Mouse (Mus musculus) kidney, postnatal 10 days (tissue): ENCODE data around the gene St7l.

Experiments
- DNase-seq: peaks from one replicate; pipeline ENCODE4 v3.0.0; 2021; ENCODE audit warnings: mixed read lengths

St7l gene

DNA sequence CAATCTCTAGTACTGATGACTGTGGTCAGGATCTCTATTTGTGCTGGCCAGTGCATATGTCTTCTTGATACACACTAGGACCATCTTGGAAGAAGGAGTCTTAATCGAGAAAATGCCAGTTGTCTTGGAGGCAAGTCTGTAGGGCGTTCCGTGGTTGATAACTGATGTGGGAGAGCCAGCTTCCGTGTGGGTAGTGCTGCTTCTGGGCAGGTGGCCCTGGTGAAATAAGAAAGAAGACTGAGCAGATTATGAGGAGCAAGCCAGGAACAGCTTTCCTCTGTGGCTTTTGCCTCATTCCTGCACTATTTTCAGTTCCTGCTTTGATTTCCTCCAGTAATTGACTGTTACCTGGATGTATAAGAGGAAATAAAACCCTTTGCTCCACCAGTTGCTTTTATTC is 41.6 kb downstream of the St7l start:
- DNase-seq = no peak

- DNase-seq = no peak
These were observed 42.2 kb downstream of the St7l start for GRCm38 (mm10) chr3:104906007-104906406.

GRCm38 (mm10) chr3:104909195-104909594 is 45.4 kb downstream of the St7l start:
- no peak for DNase-seq

- DNase-seq = no peak
These were observed 51.2 kb downstream of the St7l start for GRCm38 (mm10) chr3:104914986-104915385.

DNA sequence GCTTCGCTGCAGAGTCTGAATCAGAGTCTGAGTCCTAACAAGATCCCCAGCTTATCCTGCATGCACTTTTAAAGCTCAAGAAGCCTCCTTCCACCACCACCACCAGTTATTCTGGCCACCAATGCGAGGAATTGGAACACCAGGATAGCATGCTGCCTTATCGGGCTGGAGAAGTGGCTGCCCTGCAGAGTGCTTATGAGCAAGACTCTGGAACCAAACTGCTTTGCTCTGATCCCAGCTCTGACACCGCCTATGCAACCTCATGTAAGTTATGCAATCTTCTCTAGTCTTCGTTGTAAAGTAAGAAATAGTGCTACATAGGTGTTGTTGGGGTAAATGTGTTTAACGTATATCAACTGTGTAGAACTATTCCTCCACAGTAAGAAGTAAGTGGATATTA is 65.6 kb downstream of the St7l start:
- DNase-seq = no peak

DNA sequence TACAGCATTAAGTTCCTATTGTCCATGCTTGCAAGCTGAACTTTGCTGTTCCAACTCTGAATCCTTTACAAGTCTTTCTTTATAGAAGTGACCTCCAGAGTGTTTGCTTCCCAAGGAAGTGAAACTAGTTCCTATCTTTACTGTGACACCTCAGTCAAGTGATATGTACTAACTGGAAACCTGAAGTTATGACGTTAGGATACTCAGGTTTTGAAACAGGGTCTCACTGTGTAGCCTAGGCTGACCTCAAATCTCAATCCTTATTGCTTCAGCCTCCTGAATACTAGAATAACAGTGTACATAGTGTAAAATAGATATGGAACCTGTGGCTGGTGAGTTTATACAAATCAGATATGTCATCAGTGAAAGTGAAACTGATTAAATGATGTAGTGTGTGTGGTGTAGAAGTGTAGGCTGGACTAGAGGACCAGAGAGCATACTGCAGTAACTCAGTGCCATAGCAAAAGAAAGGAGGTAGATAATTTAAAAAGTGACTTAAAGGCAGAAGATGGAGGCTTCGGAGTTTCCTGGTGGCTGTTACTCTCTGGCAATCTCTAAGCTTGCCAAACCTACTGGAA is 74.0 kb downstream of the St7l start:
- no peak for DNase-seq

GRCm38 (mm10) chr3:104938327-104938726 is 74.5 kb downstream of the St7l start:
- no peak for DNase-seq

- no peak for DNase-seq
These were observed 76.9 kb downstream of the St7l start for GRCm38 (mm10) chr3:104940691-104941090.

DNA sequence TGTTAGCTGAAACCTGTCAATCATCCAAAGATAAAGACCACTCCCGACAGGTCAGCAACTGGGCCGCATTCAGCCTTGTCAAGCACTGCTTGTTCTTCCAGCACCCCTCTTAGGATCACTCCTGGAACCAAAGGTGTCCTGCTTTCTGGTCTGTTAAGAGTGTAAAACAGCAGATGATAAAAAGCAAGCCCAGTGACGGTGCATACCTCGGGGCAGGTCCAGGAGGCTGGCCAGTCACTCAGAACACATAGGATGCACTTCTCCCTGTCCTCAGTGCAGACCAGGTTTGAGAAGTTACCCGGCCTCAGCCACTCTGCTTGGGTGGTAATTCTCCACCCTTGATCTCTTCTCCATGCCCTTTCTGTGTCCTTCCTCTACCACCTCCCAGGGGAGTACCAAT is 78.9 kb downstream of the St7l start:
- DNase-seq = no peak

- DNase-seq = no peak
These were observed 79.5 kb downstream of the St7l start for GRCm38 (mm10) chr3:104943333-104943732.

DNA sequence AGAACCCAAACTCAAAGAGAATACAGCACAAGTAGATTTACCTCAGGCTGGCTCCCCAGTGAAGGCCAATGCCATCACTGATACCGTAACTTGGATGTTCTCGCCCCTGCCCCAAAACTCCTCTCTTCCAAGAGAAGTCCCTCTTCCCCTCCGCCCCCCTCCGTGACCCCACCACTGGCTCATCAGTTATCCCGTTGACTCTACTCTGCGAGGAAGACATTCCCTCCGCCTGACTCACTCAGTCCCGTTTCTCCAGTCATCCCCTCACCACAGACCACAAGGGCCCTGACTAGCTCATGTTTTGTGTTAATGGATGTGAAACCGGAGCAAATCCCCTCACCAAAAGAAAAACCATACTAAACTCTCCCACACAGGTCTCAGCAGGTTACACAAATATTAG is 81.1 kb downstream of the St7l start:
- DNase-seq = no peak

GRCm38 (mm10) chr3:104950926-104951325 is 87.1 kb downstream of the St7l start:
- DNase-seq = no peak

DNA sequence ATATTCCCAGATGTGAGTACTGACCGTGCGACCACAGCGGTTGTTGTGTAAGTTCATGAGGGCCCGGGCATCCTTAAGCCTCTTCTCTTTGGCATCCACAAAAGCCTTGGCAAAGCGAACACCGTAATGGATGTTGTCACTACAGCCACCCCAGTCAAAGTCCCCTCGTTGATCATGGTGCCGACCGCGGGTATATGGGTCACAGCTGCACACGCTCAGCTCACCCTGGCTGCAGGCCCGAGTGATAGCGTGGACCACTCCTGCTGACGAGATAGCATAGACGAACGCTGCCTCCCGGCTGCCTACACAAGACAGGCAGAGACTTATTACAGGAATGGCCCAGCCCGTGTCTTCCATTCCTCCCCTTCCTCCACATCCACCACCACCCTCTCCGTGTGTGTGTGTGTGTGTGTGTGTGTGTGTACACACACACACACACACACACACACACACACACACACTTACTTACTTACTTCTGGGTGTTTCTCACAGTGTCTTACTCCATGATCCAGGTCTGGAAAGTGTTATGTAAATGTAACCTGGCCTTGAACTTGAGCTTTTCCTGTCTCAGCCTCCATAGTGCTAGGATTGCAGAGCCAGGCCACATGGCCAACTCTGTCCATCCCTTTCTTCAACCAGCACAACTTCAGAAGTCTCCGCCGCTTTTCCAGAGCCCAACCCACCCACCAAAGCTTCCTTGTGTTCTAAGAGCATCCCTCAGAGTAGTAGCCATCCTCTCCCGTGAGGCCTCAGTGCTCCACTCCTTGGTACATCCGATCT is 89.3 kb downstream of the St7l start:
- DNase-seq = no peak

DNA sequence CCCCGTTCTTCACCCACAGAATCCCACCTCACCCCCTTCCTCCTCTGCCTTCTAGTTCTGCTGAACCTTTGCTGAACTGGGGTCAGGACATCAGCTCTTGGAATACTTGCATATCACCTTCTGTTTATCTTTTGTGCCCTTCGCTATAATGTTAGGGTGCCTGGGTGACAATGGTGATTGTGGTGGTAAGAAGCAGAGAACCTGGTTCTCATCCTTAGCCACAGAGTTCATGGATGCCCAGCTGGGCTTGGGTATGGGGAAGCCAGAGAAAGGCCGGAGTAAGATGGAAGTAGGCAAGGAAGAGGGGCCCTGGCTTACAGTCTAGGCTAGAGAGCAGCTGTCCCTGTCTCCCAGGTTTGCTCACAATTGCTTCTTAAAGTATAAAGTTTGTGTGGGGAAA is 90.3 kb downstream of the St7l start:
- no peak for DNase-seq

GRCm38 (mm10) chr3:104954551-104954950 is 90.7 kb downstream of the St7l start:
- no peak for DNase-seq

GRCm38 (mm10) chr3:104956131-104956581 is 92.4 kb downstream of the St7l start:
- peak; percentile 41 for DNase-seq

DNA sequence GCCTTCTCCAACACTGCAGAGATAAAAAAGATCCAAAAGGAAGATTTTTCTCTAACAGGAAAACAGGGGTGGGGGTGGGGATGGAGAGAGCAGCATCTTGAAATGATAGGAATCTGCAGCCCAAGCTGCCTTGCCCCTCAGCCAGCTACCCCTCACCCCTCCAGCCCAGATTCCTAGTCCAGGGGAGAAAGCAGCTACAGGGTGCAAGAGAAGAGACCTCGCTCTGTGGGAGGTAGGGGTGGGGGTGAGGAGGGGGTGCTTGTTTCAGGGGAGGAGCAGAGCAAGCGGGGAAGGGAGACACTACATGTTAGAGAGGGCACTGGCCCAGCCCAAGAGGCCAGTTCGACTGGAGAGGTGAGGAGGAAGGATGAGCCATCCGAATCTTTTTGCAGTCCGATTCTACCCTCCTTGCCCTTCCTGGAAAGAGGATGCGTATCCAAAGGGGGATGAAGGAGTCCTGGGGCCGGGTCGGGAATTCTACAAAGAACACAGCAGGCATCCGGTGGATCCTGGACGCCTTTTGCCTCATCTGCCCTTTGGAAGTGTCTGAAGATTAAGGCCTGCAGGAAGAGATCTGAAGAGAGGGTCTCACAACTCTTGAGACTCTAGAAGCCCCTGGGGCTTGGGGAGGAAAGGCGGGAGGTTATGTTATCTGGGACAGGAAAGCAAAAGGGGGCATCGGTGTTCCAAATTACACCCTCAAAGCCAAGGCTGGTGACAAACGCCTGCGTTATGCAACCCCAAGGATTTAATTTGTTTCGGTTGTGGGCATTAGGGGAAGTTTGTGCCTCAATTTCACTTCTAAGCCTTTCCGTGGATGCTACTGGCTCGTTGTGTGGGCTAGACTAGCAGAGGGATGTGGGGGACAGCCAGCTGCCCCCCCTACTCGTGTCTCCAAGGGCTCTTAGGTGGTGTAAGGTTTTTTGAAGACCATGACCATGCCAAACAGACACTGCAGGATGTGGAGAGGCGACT is 96.5 kb downstream of the St7l start:
- DNase-seq = no peak

DNA sequence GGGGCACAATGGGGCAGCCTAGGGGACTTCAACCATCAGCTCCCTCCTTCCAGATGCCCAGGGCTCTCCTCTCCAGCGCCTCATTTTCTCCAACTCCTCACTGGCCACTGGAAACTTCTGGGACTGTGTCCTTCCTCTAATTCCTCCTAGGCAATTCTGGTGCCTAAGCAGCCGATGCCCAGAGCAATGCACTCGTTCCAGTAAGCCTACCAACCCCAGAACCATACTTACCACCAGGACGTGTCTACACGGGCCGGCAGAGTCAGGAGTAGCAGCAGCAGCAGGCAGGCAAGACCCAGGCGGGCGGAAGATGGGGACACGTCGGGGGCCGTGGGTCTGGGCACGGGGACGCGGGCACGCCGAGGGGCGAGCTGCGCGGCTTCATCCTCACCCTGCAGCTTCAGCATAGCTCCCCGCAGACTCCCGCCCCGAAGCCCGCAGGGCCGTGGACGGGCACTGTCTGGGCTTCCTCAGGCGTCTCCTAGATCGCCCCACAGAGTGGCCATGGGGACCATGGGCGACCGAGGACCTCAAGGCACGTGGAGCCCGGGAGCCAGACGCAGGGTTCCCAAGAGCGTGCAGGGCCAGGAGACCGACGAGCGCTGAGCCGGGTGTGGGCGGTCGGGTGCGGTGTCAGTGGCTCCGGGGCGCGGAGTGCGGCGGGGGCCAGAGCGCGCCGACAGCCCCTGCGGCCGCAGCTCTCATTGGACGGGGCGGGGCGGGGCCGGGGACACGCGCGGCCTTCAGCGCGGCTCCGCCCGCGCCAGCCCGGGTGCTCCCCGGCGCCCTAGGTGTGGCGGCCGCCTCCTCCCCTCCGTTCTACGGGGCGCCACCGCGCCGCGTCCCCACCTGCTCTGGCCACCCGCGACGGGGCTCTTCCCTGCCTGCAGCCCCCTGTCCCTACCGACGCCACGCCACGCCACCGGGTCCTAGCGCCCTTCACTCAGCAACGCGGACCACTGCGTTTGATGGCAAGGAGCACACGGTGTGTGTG is 97.6 kb downstream of the St7l start, which contains the start of gene Wnt2b:
TSS of gene Wnt2b (minus strand) at position 856 of the 994 bp plus-strand sequence.
- peak; percentile 48 for DNase-seq

- peak; percentile 69 for DNase-seq
These were observed 98.4 kb downstream of the St7l start for GRCm38 (mm10) chr3:104962141-104962611.

DNA sequence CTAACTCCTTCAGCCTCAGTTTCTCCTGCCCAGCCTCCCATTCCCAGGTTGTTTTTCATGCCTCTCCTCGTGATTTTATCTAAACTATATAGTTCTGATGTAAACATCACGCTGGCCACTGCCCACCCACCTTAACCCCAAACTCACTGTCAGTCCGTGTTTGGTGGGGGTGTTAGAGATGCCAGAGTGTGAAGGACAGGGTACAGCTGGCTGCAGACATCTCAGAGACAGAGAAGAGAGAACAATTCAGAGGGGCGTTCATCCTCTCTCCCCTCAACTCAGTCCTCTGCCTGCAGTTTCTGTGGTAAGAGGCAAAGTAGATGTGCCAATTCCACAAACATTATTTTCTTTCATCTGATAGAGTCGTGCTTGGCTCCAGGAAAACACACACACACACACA is 99.1 kb downstream of the St7l start:
- no peak for DNase-seq

GRCm38 (mm10) chr3:104963331-104964276 is 99.8 kb downstream of the St7l start:
- DNase-seq = no peak
